Mouse (Mus musculus) left cerebral cortex, postnatal 36 days (tissue): Measurements from ENCODE around the gene Acer1. TPM values are rescaled to one million over a fixed set of nuclear protein-coding genes. Genes with fewer than 3 reads are reported as not detected.

Experiments
- DNase-seq, 2 experiments: peaks; one replicate each; pipeline ENCODE4 v3.0.0; 2021 to 2022; ENCODE audit warnings: low spot score in 2 of 2, mixed read lengths in 1 of 2
- intact Hi-C: fragments of 180-260 bp; cut with DNase I; formaldehyde crosslinking; loops from one replicate; pipeline ENCODE4 v1.15.1; 2025
- total RNA-seq, 2 experiments: library from RNA; stranded (reverse); gene quantifications; 2 replicates each; pipeline ENCODE4 v1.2.3; 2021

The Acer1 gene
- total RNA-seq, 2 experiments from 2014 or later, result not detected

- DNase-seq, result no peak
- intact Hi-C loops, result loop anchor here (1.0 to 10.0 kb wide), 2 partner anchors 20 to 174 kb away; partner anchors contain the start of genes Gm17949 and Gtf2f1
These were observed 9.0 kb upstream of the Acer1 start for GRCm38 (mm10) chr17:56990966-56991365.

- peak; percentile 94 for DNase-seq
- intact Hi-C loops, result loop anchor here (1.0 to 10.0 kb wide), 2 partner anchors 21 to 175 kb away; partner anchors contain the start of genes Gm17949 and Gtf2f1
These were observed 8.3 kb upstream of the Acer1 start, which contains the start of gene Clpp for GRCm38 (mm10) chr17:56990115-56990746. Clpp (plus strand) TSS chr17:56990305.

GRCm38 (mm10) chr17:56989467-56990114, 7.7 kb upstream of the Acer1 start:
- intact Hi-C loops, result loop anchor here (1.0 to 10.0 kb wide), 3 partner anchors 22 to 185 kb away; partner anchors contain the start of genes Gm17949 and Gtf2f1
- DNase-seq, result no peak

- no peak for DNase-seq
- intact Hi-C loops, result loop anchor here (10.0 kb wide), 1 partner anchor 184 kb away; no protein-coding TSS in a partner anchor
These were observed 7.0 kb upstream of the Acer1 start for GRCm38 (mm10) chr17:56988921-56989430.

GRCm38 (mm10) chr17:56988441-56988840, 6.5 kb upstream of the Acer1 start:
- intact Hi-C loops, result loop anchor here (10.0 kb wide), 1 partner anchor 184 kb away; no protein-coding TSS in a partner anchor
- no peak for DNase-seq

GRCm38 (mm10) chr17:56986105-56986805, 4.3 kb upstream of the Acer1 start:
- DNase-seq, result no peak
- intact Hi-C loops, result loop anchor here (10.0 kb wide), 1 partner anchor 181 kb away; no protein-coding TSS in a partner anchor

GRCm38 (mm10) chr17:56985656-56986055, 3.7 kb upstream of the Acer1 start:
- DNase-seq, result no peak
- intact Hi-C loops, result loop anchor here (10.0 kb wide), 1 partner anchor 181 kb away; no protein-coding TSS in a partner anchor

GRCm38 (mm10) chr17:56984886-56985285, 3.0 kb upstream of the Acer1 start:
- intact Hi-C loops, result loop anchor here (10.0 kb wide), 1 partner anchor 180 kb away; no protein-coding TSS in a partner anchor
- DNase-seq, result no peak

GRCm38 (mm10) chr17:56981049-56981448, 877 bp downstream of the Acer1 start:
- no peak for DNase-seq
- intact Hi-C loops, result loop anchor here (10.0 kb wide), 1 partner anchor 176 kb away; no protein-coding TSS in a partner anchor

GRCm38 (mm10) chr17:56979524-56979923, 2.4 kb downstream of the Acer1 start:
- intact Hi-C loops, result no loop called here

GRCm38 (mm10) chr17:56976531-56977390, 5.2 kb downstream of the Acer1 start:
- DNase-seq, result no peak
- intact Hi-C loops, result no loop called here

More at GRCm38 (mm10) chr17:56979524-56979923, 2.4 kb downstream of the Acer1 start:
- DNase-seq, result no peak

GRCm38 (mm10) chr17:56975391-56975790, 6.5 kb downstream of the Acer1 start:
- intact Hi-C loops, result no loop called here
- DNase-seq, result no peak

GRCm38 (mm10) chr17:56974708-56975240, 7.2 kb downstream of the Acer1 start:
- DNase-seq, result no peak
- intact Hi-C loops, result no loop called here

GRCm38 (mm10) chr17:56973956-56974707, 7.8 kb downstream of the Acer1 start:
- intact Hi-C loops, result no loop called here
- DNase-seq, result no peak

- intact Hi-C loops, result no loop called here
- DNase-seq, result no peak
These were observed 11.8 kb downstream of the Acer1 start for GRCm38 (mm10) chr17:56970081-56970480.

GRCm38 (mm10) chr17:56969321-56969720, 12.6 kb downstream of the Acer1 start:
- intact Hi-C loops, result no loop called here
- no peak for DNase-seq

GRCm38 (mm10) chr17:56963646-56964045, 18.3 kb downstream of the Acer1 start:
- intact Hi-C loops, result no loop called here
- no peak for DNase-seq
